Mouse (Mus musculus) left cerebral cortex, postnatal 14 days (tissue): Measurements from ENCODE around the gene Chrm5. TPM values are rescaled to one million over a fixed set of nuclear protein-coding genes. Genes with fewer than 3 reads are reported as not detected.

Experiments
- DNase-seq, 2 experiments: peaks; one replicate each; pipeline ENCODE4 v3.0.0; 2021 to 2022; ENCODE audit warnings: low spot score in 2 of 2, mixed read lengths in 1 of 2
- intact Hi-C: fragments of 180-260 bp; cut with DNase I; formaldehyde crosslinking; loops from one replicate; pipeline ENCODE4 v1.15.1; 2025
- long read RNA-seq, 2 experiments: library from polyadenylated mRNA; stranded (forward); transcript quantifications; one replicate each; pipeline ENCODE4 v2.0.0; 2021
- total RNA-seq, 2 experiments: library from RNA; stranded (reverse); gene quantifications; 2 replicates each; pipeline ENCODE4 v1.2.3; 2021

Gene Chrm5
- 1 to 10 TPM; 1.1 to 3.6 TPM for total RNA-seq
- long read RNA-seq, experiment 1 = 0 reads
- long read RNA-seq, experiment 2 = 0 reads

DNA sequence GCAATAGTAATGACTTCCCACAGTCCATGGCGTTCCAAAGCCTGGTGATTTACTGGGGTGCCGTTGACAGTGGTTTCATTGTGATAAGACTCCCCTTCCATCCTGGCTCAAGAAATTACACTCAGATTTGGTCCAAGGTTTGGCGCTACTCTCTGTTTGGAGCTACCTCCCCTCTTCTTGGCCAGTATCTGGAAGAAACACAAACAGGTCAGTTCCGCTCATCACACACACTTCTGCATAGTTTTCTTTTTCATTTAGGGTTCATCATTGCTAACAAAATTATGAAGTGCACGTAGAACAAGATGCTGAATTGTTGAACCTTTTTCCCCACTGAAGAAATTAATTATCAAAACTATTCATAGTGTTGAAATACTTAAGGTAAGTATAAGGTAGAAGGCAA lies at the start of gene Chrm5:
Gene Chrm5, minus strand, starts transcription at position 101 of the 400 bp plus-strand sequence.
- intact Hi-C loops = loop anchor here (1.0 kb wide), 1 partner anchor 101 kb away; the partner anchor contains the start of gene Katnbl1
- no peak for DNase-seq

DNA sequence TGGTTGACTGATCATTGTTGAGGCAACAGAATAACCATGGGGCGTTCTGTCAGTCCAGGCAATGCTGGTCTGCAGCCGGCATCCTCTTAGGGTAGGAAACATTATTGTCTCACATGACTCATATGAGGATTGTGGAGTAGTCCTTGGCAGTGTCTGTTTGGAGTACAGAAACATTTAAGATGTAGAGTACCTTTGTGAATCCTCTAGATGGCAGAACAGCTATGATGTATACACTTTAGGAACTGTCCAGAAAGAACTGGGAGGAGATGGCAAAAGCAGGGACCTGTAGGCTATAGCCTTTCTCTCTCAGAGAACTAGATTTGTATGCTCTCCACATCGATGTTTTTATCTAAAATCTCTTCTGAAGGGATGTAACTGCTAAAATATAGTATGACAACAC lies 46.4 kb upstream of the Chrm5 start:
- DNase-seq = no peak
- intact Hi-C loops = no loop called here

DNA sequence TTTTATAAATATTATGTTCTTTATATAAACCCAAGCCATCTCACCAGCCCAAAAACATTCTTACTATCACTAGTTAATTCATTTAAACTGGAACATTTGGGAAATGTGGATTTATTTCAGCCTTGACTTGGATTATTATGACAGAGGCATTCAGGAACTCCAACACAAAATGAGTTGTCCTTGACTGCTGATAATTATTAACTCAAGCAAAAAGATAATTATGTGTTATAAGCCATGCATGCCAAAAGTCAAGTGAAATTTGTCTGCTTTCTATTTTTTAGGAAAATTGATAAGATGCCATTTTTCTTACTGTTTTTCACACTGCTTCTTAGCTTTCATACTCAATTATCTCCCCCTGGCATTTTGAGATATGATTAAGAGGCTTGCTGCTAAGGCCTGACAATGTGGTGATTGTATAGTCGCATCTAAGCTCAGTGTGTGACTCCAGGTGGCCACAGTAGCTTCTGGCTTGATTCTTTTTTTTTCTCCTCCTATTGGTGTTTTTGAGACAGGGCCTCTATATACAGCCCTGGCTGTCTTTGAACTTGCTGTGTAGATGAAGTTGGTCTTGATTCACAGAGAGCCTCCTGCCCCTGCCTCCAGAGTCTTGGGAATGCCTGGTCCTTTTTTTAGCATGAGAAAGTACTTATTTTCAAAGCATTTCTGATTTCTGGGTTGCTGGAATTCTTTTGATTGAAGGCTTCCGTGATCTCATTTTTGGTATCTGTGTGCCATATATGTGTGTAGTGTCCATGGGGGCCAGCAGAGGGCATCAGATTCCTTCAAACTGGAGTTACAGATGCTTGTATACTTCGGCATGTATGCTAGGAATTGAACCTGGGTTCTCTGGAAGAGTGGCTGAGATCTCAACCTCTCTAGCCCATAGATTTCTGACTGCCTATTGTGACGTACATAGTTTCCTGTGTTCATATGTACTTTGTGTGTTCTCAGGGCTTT lies 40.2 kb upstream of the Chrm5 start:
- no peak for DNase-seq
- intact Hi-C loops = no loop called here

DNA sequence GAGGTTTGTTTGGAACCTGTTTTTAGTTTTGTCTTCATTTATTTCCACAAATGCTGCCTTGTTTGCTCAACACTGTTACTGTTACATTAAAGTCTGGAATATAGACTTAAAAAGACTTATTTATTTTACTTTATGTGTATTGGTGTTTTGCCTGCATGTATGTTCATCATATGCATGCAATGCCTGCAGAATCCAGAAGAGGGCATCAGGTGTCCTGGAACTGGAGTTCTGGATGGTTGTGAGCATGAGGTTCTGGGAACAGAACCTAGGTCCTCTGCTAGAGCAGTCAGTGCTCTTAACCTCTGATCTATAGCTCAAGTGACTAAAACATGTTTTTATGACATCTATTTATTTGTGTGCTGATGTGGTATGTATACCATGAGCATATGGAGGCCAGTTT lies 38.0 kb upstream of the Chrm5 start:
- no peak for DNase-seq

GRCm38 (mm10) chr2:112517218-112517617 lies 36.6 kb upstream of the Chrm5 start:
- DNase-seq = no peak
- intact Hi-C loops = no loop called here

More for the DNA sequence above, 38.0 kb upstream of the Chrm5 start:
- intact Hi-C loops = no loop called here

DNA sequence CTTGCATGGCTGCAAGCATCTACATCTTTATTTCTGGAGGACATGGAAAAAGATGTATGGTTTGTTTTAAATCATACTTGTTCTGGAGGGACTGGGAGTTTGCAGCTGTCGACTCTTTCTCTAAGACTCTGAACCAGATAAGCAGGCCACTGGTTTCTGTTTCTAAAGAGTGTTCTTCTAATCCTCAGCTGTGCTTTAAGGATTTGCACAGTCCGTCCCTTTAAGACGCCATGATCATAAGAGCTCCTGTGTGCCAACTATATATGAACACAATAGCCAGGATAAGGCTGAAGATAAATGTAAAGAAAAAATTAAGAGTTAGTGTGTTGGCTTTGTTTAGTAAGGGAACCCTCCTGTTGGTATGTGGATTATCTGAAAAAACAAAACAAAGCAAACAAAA lies 36.2 kb upstream of the Chrm5 start:
- DNase-seq = no peak
- intact Hi-C loops = no loop called here

DNA sequence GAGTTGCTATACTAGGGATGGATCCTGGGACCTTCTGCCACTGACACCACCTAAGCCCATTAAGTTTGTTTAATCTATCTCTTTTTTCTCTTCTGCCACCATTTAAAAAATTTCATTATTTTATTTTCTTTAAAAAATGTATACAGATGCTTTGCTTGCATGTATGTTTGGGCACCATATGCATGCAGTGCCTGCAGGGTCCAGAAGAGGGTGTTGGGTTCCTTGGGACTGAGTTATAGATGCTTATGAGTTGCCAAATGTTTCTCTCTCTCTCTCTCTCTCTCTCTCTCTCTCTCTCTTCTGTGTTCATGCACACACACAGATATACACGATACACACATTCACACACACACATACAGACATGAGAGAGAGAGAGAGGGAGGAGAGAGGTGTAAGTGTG lies 32.5 kb upstream of the Chrm5 start:
- intact Hi-C loops = no loop called here
- no peak for DNase-seq

- intact Hi-C loops = no loop called here
- no peak for DNase-seq
Measured at GRCm38 (mm10) chr2:112510140-112510539, 29.6 kb upstream of the Chrm5 start.

GRCm38 (mm10) chr2:112507444-112507843 lies 26.9 kb upstream of the Chrm5 start:
- intact Hi-C loops = loop anchor here (10.0 kb wide), 1 partner anchor 797 kb away; no protein-coding TSS in a partner anchor
- no peak for DNase-seq

DNA sequence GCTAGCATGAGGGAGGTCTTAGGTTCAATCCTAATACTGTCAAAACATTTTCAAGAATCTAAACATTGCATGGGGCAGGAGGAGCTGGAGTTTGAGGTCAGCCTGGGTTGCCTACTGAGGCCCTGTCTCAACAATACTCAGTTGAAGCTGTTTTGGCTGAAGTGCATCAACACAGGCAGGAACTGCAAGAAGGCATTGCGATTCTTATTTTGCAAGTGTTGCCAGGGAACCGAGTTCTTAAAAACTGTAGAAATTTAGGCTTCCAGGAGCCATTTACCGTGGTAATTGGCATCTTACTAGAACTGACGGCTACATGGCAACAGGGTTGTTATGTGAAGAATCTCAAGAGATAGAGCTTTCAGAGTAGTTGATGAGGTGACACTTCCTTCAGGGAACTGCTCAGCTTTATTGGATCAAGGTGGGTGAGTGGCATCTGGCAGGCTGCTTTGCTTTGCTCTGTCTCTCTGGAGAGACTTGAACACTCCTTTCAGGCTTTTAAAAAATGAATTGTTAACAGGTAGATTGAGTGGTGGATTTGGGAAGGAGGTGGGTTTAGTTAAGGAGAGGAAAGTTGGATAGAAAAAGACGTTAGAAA lies 26.4 kb upstream of the Chrm5 start:
- intact Hi-C loops = loop anchor here (10.0 kb wide), 1 partner anchor 798 kb away; no protein-coding TSS in a partner anchor
- DNase-seq = no peak

DNA sequence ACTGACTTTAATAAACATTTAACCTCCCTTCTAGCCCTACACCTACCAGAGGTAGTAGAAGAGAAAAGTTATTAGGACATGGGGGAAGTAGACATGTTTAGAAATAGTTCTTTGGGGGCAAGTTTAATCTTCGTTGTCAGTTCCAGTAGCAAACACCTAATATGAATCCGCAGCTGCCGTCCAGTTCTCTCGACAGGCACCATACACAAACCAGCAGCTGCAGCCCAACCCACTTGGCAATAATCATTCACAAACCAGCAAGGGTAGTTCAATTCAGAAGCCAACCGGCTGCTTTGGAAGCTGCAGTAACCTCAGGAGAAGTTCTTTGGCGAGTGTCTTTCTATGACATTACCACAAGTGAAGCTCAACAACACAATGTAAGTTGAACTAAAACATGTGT lies 23.4 kb upstream of the Chrm5 start:
- DNase-seq = no peak
- intact Hi-C loops = loop anchor here (5.0 to 10.0 kb wide), 2 partner anchors 263 to 801 kb away; no protein-coding TSS in a partner anchor

- intact Hi-C loops = loop anchor here (5.0 to 10.0 kb wide), 2 partner anchors 266 to 804 kb away; no protein-coding TSS in a partner anchor
- peak; percentile 78 to 83 for DNase-seq
Measured at GRCm38 (mm10) chr2:112501209-112501608, 20.6 kb upstream of the Chrm5 start.

DNA sequence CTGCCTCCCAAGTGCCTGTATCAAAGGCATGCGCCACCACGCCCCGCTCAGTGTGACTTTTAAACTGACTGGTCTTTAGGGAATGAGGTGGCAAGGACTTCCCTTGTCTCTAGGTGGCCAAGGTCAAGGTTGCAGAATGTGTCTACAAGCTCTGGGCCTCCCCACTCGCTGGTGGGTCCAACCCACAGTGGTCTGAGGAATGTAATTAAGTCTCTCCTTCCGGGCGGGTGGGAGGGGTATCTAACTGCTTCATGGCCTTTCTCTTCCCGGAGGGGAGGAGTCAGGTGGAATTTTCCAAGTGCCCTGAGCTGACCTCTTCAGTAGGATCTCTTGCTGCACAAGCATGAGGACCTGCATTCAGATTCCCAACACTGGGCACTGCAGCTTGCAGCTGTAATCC lies 17.3 kb upstream of the Chrm5 start:
- intact Hi-C loops = no loop called here
- no peak for DNase-seq

- intact Hi-C loops = no loop called here
Measured at GRCm38 (mm10) chr2:112493539-112494260, 13.1 kb upstream of the Chrm5 start.

DNA sequence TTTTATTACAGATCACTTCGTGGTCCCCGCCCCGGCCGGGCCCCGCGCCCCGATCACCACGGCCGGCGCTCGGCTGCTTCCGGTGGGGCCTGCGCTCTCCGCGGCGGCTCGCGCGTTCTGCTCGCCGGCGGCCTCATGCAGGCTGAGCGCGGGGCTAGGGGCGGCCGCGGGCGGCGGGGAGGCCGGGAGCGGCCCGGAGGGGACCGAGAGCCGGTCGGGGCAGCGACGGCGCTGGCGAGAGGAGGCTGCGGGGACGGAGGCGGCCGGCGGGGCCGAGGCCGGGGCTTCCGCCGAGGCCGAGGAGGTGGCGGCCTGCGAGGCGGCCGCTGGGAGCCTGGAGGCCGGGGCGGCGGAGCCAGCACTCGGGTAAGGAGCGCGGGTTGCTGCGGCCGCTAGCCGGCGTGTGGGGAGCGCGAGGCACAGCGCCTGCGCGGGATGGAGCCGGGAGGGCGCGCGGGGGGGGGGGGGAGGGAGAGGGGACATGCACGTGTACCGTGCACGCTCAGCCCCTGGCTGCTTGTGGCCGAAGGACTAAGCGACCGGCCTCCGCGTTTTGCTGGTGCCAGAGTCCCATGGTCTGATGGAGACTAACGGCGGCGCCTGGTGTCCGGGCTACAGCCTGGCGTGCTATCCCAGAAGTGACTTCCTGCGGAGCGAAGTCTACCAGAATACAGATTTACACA lies 12.4 kb upstream of the Chrm5 start, which contains the start of gene Aven:
Gene Aven, plus strand, starts transcription at position 109 of the 683 bp plus-strand sequence.
- intact Hi-C loops = no loop called here

More at GRCm38 (mm10) chr2:112493539-112494260, 13.1 kb upstream of the Chrm5 start:
- no peak for DNase-seq

DNA sequence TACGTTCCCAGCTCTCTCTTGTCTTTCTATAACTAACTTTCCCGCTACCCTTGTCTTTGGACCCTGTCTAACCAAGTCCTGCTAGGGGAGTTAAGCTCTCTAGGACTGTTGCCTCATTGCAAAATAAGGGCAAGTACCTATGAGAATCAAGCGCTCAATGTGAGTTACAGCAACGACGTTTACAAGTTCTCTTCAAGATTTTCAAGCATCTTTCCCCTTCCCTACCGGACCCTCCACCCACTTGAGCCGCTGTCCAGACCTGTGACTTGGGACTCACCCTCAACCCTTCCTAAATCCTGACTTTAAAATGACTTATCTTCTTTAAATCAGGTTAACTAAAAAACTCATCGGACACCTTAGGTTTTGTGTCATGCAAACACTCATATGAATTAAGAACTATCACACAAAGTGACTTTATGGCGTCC lies 11.9 kb upstream of the Chrm5 start:
- intact Hi-C loops = no loop called here
- DNase-seq = no peak

More for the DNA sequence above, 12.4 kb upstream of the Chrm5 start, which contains the start of gene Aven:
- DNase-seq = peak; percentile 67 to 81

GRCm38 (mm10) chr2:112491629-112492028 lies 11.1 kb upstream of the Chrm5 start:
- no peak for DNase-seq
- intact Hi-C loops = no loop called here

DNA sequence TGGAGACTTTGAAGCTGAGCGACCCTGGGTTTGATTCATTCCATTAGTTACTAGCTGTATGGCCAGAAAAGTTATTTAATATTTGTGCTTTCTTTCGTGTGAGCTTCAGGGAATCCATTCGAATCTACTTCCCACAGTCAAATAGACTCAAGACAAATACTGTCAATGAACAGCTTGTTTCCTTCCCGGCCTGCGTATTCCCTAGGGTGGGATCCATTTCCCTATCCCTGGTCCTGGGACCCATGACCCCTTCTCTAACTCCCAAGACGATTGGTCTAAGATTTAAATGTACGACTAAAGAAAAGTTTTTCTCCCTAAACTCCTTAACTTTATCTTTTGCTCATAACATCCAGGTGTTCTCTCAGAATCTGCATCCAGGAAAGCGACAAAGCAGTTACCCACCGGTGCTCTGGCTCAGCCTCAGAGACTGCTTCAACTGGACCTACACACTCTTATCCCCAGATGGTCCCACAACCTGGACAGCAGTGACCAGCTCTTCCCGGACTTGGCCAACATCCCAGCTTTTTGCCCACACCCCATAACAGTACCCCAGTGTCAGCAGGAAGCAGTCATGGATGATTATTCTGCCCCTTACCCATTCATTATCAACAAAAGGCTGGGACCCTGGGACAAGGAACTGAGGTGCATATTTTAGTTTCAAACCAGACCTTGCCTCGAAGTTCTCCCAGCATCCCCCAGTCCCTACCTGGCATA lies 10.1 kb upstream of the Chrm5 start:
- intact Hi-C loops = no loop called here
- no peak for DNase-seq
